In the genomic region with DNA sequence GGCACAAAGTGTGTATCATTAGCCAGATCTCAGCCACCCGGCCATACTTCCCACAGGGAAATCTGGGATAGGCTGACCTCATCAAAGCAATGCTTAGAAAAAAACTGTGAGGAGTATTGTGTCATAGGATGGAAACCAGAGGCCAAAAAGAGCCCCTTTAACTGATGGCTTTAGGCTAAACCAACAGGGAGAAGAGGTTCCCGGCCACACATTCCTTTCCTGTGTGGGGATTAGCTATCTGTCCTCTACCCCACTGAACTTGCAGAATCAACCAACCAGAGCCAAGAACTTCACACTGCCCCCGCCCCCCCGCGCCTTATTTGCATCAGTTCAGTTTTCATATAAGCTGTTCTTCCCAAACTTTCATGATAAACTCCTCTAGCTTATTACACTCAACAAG, we compare ENCODE assay signal across 21 mouse cellular contexts. TPM values are rescaled to one million over a fixed set of nuclear protein-coding genes. Genes with fewer than 3 reads are reported as not detected.
DNase-seq lines count a peak whose midpoint lies in the region; ATAC-seq and TF ChIP-seq lines count a peak whose summit lies in the region.
"Had no signal": no experiment of that assay in that cellular context is flagged by ENCODE, and none has a peak within 500 bp of the region (broad histone marks: within the 10 kb centered on the region; RNA-seq: fewer than 3 reads in every experiment).

No protein-coding gene starts in this region.

- POLR2A ChIA-PET in Patski (lab: Charles Lee) = interaction anchor here (0.9 to 1.0 kb wide), 2 partner anchors 19 to 34 kb away, joined by 3 read pairs; no protein-coding TSS in a partner anchor

- no peaks in the 10 kb centered on the region for H3K4me1 ChIP-seq in forebrain, embryonic 11.5 days (replicated peaks; ENCODE audit: control insufficient read depth, insufficient read depth, low read length)
- H3K4me1 ChIP-seq in forebrain, embryonic 13.5 days = peaks cover 5% of the 10 kb centered on the region; the same call in 1 of the 2 replicates
- H3K4me1 ChIP-seq in liver, postnatal 0 days (ENCODE audit: insufficient read depth) = no peaks in the 10 kb centered on the region

- no peak overlapping the region for H3K27ac ChIP-seq in forebrain, embryonic 11.5 days (ENCODE audit: low read depth, low read length)
- H3K27ac ChIP-seq in forebrain, embryonic 13.5 days = no peak overlapping the region
- H3K27ac ChIP-seq in liver, postnatal 0 days (ENCODE audit: low read depth) = no peak overlapping the region

- no peaks in the 10 kb centered on the region for H3K36me3 ChIP-seq in forebrain, embryonic 11.5 days (ENCODE audit: control insufficient read depth, insufficient read depth, low read length)
- no peaks in the 10 kb centered on the region for H3K36me3 ChIP-seq in forebrain, embryonic 13.5 days (ENCODE audit: poor library complexity, severe bottlenecking)
- H3K36me3 ChIP-seq in liver, postnatal 0 days (replicated peaks; ENCODE audit: insufficient read depth, low read length) = no peaks in the 10 kb centered on the region
- H3K36me3 ChIP-seq: G1E had no signal

- H3K9ac ChIP-seq in forebrain, embryonic 11.5 days (ENCODE audit: low read length) = no peak overlapping the region
- no peak overlapping the region for H3K9ac ChIP-seq in forebrain, embryonic 13.5 days
- H3K9ac ChIP-seq in liver, postnatal 0 days (replicated peaks) = no peak overlapping the region

- 86% methylated on average over 5 of the region's 5 CpGs for WGBS in forebrain, embryonic 11.5 days
- WGBS in forebrain, embryonic 13.5 days = 87% methylated on average over 5 of the region's 5 CpGs
- 76% methylated on average over 5 of the region's 5 CpGs for WGBS in liver, postnatal 0 days (ENCODE audit: insufficient replicate concordance)

- no peak for TF ChIP-seq CTCF in liver, postnatal 0 days (IDR thresholded peaks at IDR 0.05; ENCODE audit: low read depth)
- TF ChIP-seq CTCF in Patski (IDR thresholded peaks at IDR 0.05) = no peak

- no peaks in the 10 kb centered on the region for H3K27me3 ChIP-seq in forebrain, embryonic 11.5 days (ENCODE audit: control insufficient read depth, insufficient read depth, low read length)
- H3K27me3 ChIP-seq in forebrain, embryonic 13.5 days = no peaks in the 10 kb centered on the region
- H3K27me3 ChIP-seq in liver, postnatal 0 days (ENCODE audit: insufficient read depth, low read length) = no peaks in the 10 kb centered on the region
- no peaks in the 10 kb centered on the region for H3K27me3 ChIP-seq in Patski
- H3K27me3 ChIP-seq: CH12.LX had no signal

- CTCF ChIA-PET in Patski (lab: Charles Lee) = interaction anchor here (0.6 to 1.8 kb wide), 4 partner anchors 11 to 671 kb away, joined by 3 to 5 read pairs (median 4); no protein-coding TSS in a partner anchor

- no peak for TF ChIP-seq EP300 in liver, postnatal 0 days (IDR thresholded peaks at IDR 0.05; ENCODE audit: low read depth)

- DNase-seq in forebrain, embryonic 11.5 days (ENCODE audit: low spot score) = peak; percentile 36
- DNase-seq in liver, postnatal 0 days = peak; percentile 11
- no peak for DNase-seq in liver
- DNase-seq in Patski (ENCODE audit: low read depth, low spot score) = peak; percentile 60
- DNase-seq in adrenal gland, postnatal 36 days = no peak
- DNase-seq: adrenal gland, adult 2 months; adrenal gland, adult 8-10 months; adrenal gland, postnatal 10 days; adrenal gland, postnatal 14 days; adrenal gland, postnatal 25 days; B cell, adult 2 months; cerebellum, adult 11 months; cerebellum, adult 11-12 months; cerebellum, adult 18-20 months; cerebellum, adult 2 months; cerebellum, adult 8-10 months had no signal

- in situ Hi-C loops in Patski (cut with MboI; ENCODE audit: low pct_unique_long_range_greater_than_20kb) = no loop called here

- H3K9me3 ChIP-seq in forebrain, embryonic 11.5 days (ENCODE audit: control insufficient read depth, low read length) = no peaks in the 10 kb centered on the region
- H3K9me3 ChIP-seq in forebrain, embryonic 13.5 days (replicated peaks) = no peaks in the 10 kb centered on the region
- no peaks in the 10 kb centered on the region for H3K9me3 ChIP-seq in liver, postnatal 0 days (ENCODE audit: low read length)
- H3K9me3 ChIP-seq: G1E had no signal

- ATAC-seq in forebrain, embryonic 11.5 days (replicated peaks; ENCODE audit: low FRiP score) = no peak
- no peak for ATAC-seq in forebrain, embryonic 13.5 days
- no peak for ATAC-seq in liver, postnatal 0 days
- peak; percentile 75 for ATAC-seq in Patski
- ATAC-seq: activated CD4-positive, CD25-positive, alpha-beta regulatory T cell, adult 4 months; CD4-positive, CD25-positive, alpha-beta regulatory T cell, adult 4 months had no signal

- H3K4me2 ChIP-seq in forebrain, embryonic 11.5 days (ENCODE audit: low read depth, low read length, severe bottlenecking) = no peak overlapping the region
- no peak overlapping the region for H3K4me2 ChIP-seq in forebrain, embryonic 13.5 days
- no peak overlapping the region for H3K4me2 ChIP-seq in liver, postnatal 0 days (ENCODE audit: low read depth, low read length)

- H3K4me3 ChIP-seq in forebrain, embryonic 11.5 days (ENCODE audit: low read depth, low read length) = no peak overlapping the region
- no peak overlapping the region for H3K4me3 ChIP-seq in forebrain, embryonic 13.5 days
- H3K4me3 ChIP-seq in liver, postnatal 0 days (ENCODE audit: low read depth, low read length) = no peak overlapping the region

RNA-seq across cellular contexts. Expression of gene Slc7a1, which starts 32.4 kb away (rescaled TPM):
- 28.1 and 32.9 TPM in 2 replicates for polyA plus RNA-seq in forebrain, embryonic 11.5 days (2014; fragmentation: Nextera tagmentation; extraction: Ambion mirVana)
- 24.4 and 27.2 TPM in 2 replicates for polyA plus RNA-seq in forebrain, embryonic 13.5 days (2015; fragmentation: Nextera tagmentation; extraction: Ambion mirVana)
- 6.4 and 6.5 TPM in 2 replicates for polyA plus RNA-seq in liver, postnatal 0 days (2015; fragmentation: Nextera tagmentation; extraction: Ambion mirVana)
- polyA plus RNA-seq in Patski (2021) = 33.7 TPM
- total RNA-seq in adrenal gland, postnatal 36 days (2021) = 100 to 1,000 TPM; 103 to 112 TPM

Comparison
In these comparisons a context has a peak if more than half of its experiments do, and no peak if none do; other contexts are left out.
1. DNase-seq: peak in forebrain, embryonic 11.5 days (single experiment), liver, postnatal 0 days (single experiment) and Patski (single experiment); none in liver (single experiment) and adrenal gland, postnatal 36 days (0 of 2).